In the genomic region with DNA sequence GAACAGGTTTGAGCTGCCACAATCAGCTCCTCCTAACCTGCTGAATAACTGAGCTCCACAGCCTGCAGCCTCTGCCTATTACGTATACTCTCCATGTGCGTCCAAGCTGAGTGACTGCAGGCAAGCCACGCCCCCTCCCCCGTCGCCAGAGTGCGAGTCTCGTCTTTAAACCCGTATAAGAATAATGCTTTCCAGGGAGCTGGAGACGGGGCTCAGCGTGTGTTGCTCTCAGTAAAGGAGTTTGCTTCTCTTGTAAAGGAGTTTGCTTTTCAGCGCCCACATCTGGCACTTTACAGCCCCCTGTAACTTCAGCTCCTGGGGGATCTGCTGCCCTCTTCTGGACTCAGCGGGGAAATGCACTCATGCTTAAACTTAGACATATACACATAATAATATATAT, we compare ENCODE assay signal across 8 mouse cellular contexts. TPM values are rescaled to one million over a fixed set of nuclear protein-coding genes. Genes with fewer than 3 reads are reported as not detected.
DNase-seq lines count a peak whose midpoint lies in the region; ATAC-seq and TF ChIP-seq lines count a peak whose summit lies in the region.

No protein-coding gene starts in this region.

- peak; percentile 74 for TF ChIP-seq CTCF in kidney, postnatal 0 days (IDR thresholded peaks at IDR 0.05; ENCODE audit: low read depth)

- H3K4me2 ChIP-seq in embryonic facial prominence, embryonic 15.5 days (replicated peaks): peak overlapping the region; percentile 38
- peak overlapping the region; percentile 37; the same call in 1 of the 2 replicates for H3K4me2 ChIP-seq in kidney, postnatal 0 days (ENCODE audit: low read length)

- H3K9ac ChIP-seq in embryonic facial prominence, embryonic 15.5 days: no peak overlapping the region
- H3K9ac ChIP-seq in kidney, postnatal 0 days (ENCODE audit: low read depth, low read length): no peak overlapping the region

- 3% methylated on average over 12 of the region's 12 CpGs for WGBS in embryonic facial prominence, embryonic 15.5 days
- 9% methylated on average over 12 of the region's 12 CpGs for WGBS in kidney, postnatal 0 days

- H3K4me3 ChIP-seq in embryonic facial prominence, embryonic 15.5 days (replicated peaks): peak overlapping the region; percentile 28
- no peak overlapping the region; the same call in 1 of the 2 replicates for H3K4me3 ChIP-seq in kidney, postnatal 0 days (replicated peaks; ENCODE audit: low read depth, low read length)

- peak; percentile 48 for DNase-seq in thymus, postnatal 0 days (ENCODE audit: low spot score)
- DNase-seq in thymus, postnatal 36 days: no peak
- DNase-seq in kidney, postnatal 0 days (ENCODE audit: low spot score): peak; percentile 68
- peak; percentile 38 for DNase-seq in neural tube, embryonic 10.5 days (ENCODE audit: extremely low spot score, low spot score)
- DNase-seq in frontal cortex, postnatal 36 days (ENCODE audit: low spot score in 2 of 2): no peak
- no peak for DNase-seq in ovary, postnatal 36 days (ENCODE audit: low spot score)
- DNase-seq in cerebellum, adult 8-10 months: no peak

- H3K9me3 ChIP-seq in embryonic facial prominence, embryonic 15.5 days (replicated peaks): no peaks in the 10 kb centered on the region
- H3K9me3 ChIP-seq in kidney, postnatal 0 days (replicated peaks; ENCODE audit: low read length): no peaks in the 10 kb centered on the region

- H3K27ac ChIP-seq in embryonic facial prominence, embryonic 15.5 days (replicated peaks): no peak overlapping the region
- 0 out of 2 replicates have a peak overlapping the region, but pooled peaks have one; percentile 25 for H3K27ac ChIP-seq in kidney, postnatal 0 days

- no peak for ATAC-seq in embryonic facial prominence, embryonic 15.5 days (ENCODE audit: insufficient number of reproducible peaks, low FRiP score, low TSS enrichment, low read depth)
- ATAC-seq in kidney, postnatal 0 days (replicated peaks; ENCODE audit: low FRiP score, low read depth): 0 out of 2 replicates have a peak, but pooled peaks have one; percentile 44

- no peaks in the 10 kb centered on the region for H3K27me3 ChIP-seq in embryonic facial prominence, embryonic 15.5 days
- no peaks in the 10 kb centered on the region for H3K27me3 ChIP-seq in kidney, postnatal 0 days (ENCODE audit: insufficient read depth, low read length)

- H3K36me3 ChIP-seq in embryonic facial prominence, embryonic 15.5 days: no peaks in the 10 kb centered on the region
- no peaks in the 10 kb centered on the region for H3K36me3 ChIP-seq in kidney, postnatal 0 days (ENCODE audit: insufficient read depth, low read length)

- no peaks in the 10 kb centered on the region for H3K4me1 ChIP-seq in embryonic facial prominence, embryonic 15.5 days
- 0 out of 2 replicates have a peak, but pooled peaks cover 5% of the 10 kb centered on the region for H3K4me1 ChIP-seq in kidney, postnatal 0 days (replicated peaks; ENCODE audit: insufficient read depth, low read length)

RNA-seq across cellular contexts. Expression of a gene that starts 7.2 kb away (rescaled TPM):
- 0.80 and 1.1 TPM in 2 replicates for polyA plus RNA-seq in thymus, postnatal 0 days (2015; fragmentation: Nextera tagmentation; extraction: Ambion mirVana)
- polyA plus RNA-seq in embryonic facial prominence, embryonic 15.5 days (2015; fragmentation: Nextera tagmentation; extraction: Ambion mirVana): 2.0 and 2.6 TPM in 2 replicates
- polyA plus RNA-seq in kidney, postnatal 0 days (2015; fragmentation: Nextera tagmentation; extraction: Ambion mirVana): 4.4 and 4.6 TPM in 2 replicates

RNA-seq across cellular contexts. Expression of a gene that starts 23.3 kb away (rescaled TPM):
- 46.4 and 51.4 TPM in 2 replicates for polyA plus RNA-seq in thymus, postnatal 0 days (2015; fragmentation: Nextera tagmentation; extraction: Ambion mirVana)
- polyA plus RNA-seq in embryonic facial prominence, embryonic 15.5 days (2015; fragmentation: Nextera tagmentation; extraction: Ambion mirVana): 37.1 and 38.2 TPM in 2 replicates
- polyA plus RNA-seq in kidney, postnatal 0 days (2015; fragmentation: Nextera tagmentation; extraction: Ambion mirVana): 31.1 and 34.6 TPM in 2 replicates

RNA-seq across cellular contexts. Expression of a gene that starts 25.5 kb away (rescaled TPM):
- polyA plus RNA-seq in thymus, postnatal 0 days (2015; fragmentation: Nextera tagmentation; extraction: Ambion mirVana): 8.2 and 10.1 TPM in 2 replicates
- polyA plus RNA-seq in embryonic facial prominence, embryonic 15.5 days (2015; fragmentation: Nextera tagmentation; extraction: Ambion mirVana): 10.7 and 11.1 TPM in 2 replicates
- polyA plus RNA-seq in kidney, postnatal 0 days (2015; fragmentation: Nextera tagmentation; extraction: Ambion mirVana): 11.1 and 12.2 TPM in 2 replicates

Comparison
In these comparisons a context has a peak if more than half of its experiments do, and no peak if none do; other contexts are left out.
1. DNase-seq: peak in thymus, postnatal 0 days (single experiment), kidney, postnatal 0 days (single experiment) and neural tube, embryonic 10.5 days (single experiment); none in thymus, postnatal 36 days (0 of 2), frontal cortex, postnatal 36 days (0 of 2), ovary, postnatal 36 days (single experiment) and cerebellum, adult 8-10 months (single experiment).